Mouse (Mus musculus) kidney, adult 2 months (tissue): ENCODE data around the gene Stra8. TPM values are rescaled to one million over a fixed set of nuclear protein-coding genes. Genes with fewer than 3 reads are reported as not detected.

ENCODE experiments used
- DNase-seq: peaks from one replicate; pipeline ENCODE4 v3.0.0; 2021
- H3K27ac ChIP-seq: fragments of 200-500 bp; 2 replicates; pipeline ENCODE4 v1.5.1; 2012; ENCODE audit warnings: low read depth, low read length, control low read depth, inconsistent platforms; ENCODE audit not compliant: insufficient read depth
- H3K27me3 ChIP-seq: fragments of 200-500 bp; replicated peaks from 2 replicates; pipeline ENCODE4 v1.6.1; 2012; ENCODE audit warnings: mild to moderate bottlenecking, moderate library complexity, low read length, inconsistent platforms; ENCODE audit not compliant: control insufficient read depth, insufficient read depth
- H3K36me3 ChIP-seq: fragments of 200-500 bp; 2 replicates; pipeline ENCODE4 v1.6.1; 2012; ENCODE audit warnings: mild to moderate bottlenecking, moderate library complexity, low read length, inconsistent platforms; ENCODE audit not compliant: control insufficient read depth, insufficient read depth
- H3K4me1 ChIP-seq: fragments of 200-500 bp; 2 replicates; pipeline ENCODE4 v1.6.1; 2011; ENCODE audit warnings: low read length; ENCODE audit not compliant: control insufficient read depth, insufficient read depth
- H3K4me3 ChIP-seq: fragments of 200-500 bp; 2 replicates; pipeline ENCODE4 v1.5.1; 2011; ENCODE audit warnings: mild to moderate bottlenecking, low read depth, low read length, control low read depth; ENCODE audit not compliant: insufficient read depth
- CTCF ChIP-seq: fragments of 200-500 bp; conservative IDR thresholded peaks from 2 replicates; pipeline ENCODE4 v1.5.1; 2011; ENCODE audit warnings: low read depth, mild to moderate bottlenecking, control low read depth, low read length, moderate library complexity, mixed read lengths; ENCODE audit not compliant: insufficient read depth, insufficient read length
- POLR2A ChIP-seq: fragments of 200-500 bp; IDR thresholded peaks from one replicate; pipeline ENCODE4 v1.6.1; 2011; ENCODE audit warnings: low read depth, low read length, control low read depth
- WGBS: fragments of 180-500 bp; shearing (Covaris S2); methylation state at CpG from one replicate; pipeline ENCODE4 v1.1.7; 2018; 5-methylcytosine and 5-hydroxymethylcytosine counted together
- polyA plus RNA-seq: library from polyadenylated mRNA; depleted of rRNA; stranded (reverse); fragments of >200 nt; gene quantifications from 2 replicates; pipeline ENCODE4 v1.2.3, GENCODE M21; 2012

The Stra8 gene
- polyA plus RNA-seq, 1 experiment = not detected

DNA sequence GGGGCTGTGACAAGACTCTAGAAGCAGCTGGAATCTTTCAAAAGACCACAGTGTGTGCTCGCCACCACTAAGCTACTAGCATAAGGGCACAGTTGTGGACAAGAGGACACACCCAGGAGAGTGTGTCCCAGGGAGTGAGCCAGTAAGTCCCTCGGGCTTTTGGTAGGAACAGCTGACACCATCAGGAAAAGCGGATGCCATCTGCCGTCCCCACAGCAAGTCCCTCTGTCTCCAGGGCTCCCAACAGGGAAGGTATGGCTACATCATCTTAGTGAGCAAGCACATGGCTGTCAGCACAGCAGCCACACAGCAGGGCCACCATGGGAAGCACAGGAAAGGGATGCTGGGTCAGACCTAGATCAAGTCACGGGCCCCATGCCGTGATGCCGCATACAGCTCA is 24.4 kb upstream of the Stra8 start:
- Histone ChIP-seq H3K4me3 (no peak overlapping the region), H3K27ac (no peak overlapping the region), H3K4me1 (peaks cover 3% of the 10 kb centered on the region; the same call in 1 of the 2 replicates), H3K36me3 (peaks cover 1% of the 10 kb centered on the region; the same call in 1 of the 2 replicates), H3K27me3 (no peaks in the 10 kb centered on the region)
- no peak for DNase-seq
- WGBS = 90% methylated on average over 7 of the region's 7 CpGs
- no peak for TF ChIP-seq CTCF
- TF ChIP-seq POLR2A = no peak

DNA sequence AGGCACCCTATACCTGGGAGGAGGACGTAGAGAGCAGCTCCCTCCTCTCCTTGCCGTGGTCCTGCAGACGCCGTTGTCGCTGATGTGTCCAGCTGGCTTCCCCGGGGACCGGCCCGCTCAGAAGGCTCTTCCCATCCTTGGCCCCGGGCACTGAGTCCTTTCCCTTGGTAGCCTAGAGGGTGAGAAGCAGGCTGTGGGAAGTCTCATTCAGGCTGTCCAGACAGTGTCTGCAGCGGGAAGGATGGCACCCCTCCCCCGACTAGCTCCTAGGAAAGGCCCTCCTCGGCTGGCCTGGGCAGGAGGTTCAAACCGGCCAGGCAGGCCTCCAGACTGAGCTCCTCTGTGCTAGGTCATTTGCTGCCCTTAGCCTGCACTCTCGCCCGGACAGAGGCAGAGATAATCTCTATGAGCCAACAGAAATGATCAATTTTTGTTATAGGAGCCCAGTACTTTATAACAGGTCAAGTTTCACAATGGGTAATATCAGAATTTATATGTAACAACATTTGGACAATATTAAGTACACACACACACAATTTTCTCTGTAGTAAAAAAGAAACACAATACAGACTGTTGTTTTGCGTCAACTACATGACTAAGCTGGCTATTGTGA is 23.7 kb upstream of the Stra8 start:
- TF ChIP-seq POLR2A (no peak), CTCF (no peak)
- Histone ChIP-seq H3K4me1 (peaks cover 3% of the 10 kb centered on the region; the same call in 1 of the 2 replicates), H3K4me3 (no peak overlapping the region), H3K27me3 (no peaks in the 10 kb centered on the region), H3K27ac (no peak overlapping the region), H3K36me3 (peaks cover 1% of the 10 kb centered on the region; the same call in 1 of the 2 replicates)
- 69% methylated on average over 16 of the region's 16 CpGs for whole genome bisulfite sequencing
- no peak for DNase-seq

DNA sequence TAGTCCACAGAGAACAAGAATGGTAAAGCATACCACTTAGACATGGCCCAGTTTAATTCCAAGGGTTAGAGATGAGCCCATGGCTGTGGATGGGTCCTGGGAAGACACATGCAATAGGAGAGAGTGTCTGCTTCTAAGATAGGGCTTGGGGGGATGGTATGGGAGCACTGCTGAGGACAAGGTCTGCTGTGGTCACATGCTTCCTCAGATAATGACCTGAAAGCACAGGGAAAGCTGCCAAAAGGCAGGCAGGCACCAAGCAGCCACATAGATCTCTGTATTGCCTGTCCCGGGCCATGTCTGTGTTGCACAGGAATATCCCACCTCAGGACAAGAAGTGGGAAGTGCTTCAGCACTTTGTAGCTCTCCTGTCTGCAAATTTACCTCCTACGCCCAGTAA is 20.8 kb upstream of the Stra8 start:
- Histone ChIP-seq H3K4me1 (peaks cover 3% of the 10 kb centered on the region; the same call in 1 of the 2 replicates), H3K4me3 (no peak overlapping the region), H3K27me3 (no peaks in the 10 kb centered on the region), H3K36me3 (peaks cover 3% of the 10 kb centered on the region; the same call in 1 of the 2 replicates), H3K27ac (peak overlapping the region; percentile 64; the same call in 1 of the 2 replicates)
- WGBS = 60% methylated on average over 2 of the region's 2 CpGs
- TF ChIP-seq POLR2A = no peak
- TF ChIP-seq CTCF = no peak
- DNase-seq = peak; percentile 88

DNA sequence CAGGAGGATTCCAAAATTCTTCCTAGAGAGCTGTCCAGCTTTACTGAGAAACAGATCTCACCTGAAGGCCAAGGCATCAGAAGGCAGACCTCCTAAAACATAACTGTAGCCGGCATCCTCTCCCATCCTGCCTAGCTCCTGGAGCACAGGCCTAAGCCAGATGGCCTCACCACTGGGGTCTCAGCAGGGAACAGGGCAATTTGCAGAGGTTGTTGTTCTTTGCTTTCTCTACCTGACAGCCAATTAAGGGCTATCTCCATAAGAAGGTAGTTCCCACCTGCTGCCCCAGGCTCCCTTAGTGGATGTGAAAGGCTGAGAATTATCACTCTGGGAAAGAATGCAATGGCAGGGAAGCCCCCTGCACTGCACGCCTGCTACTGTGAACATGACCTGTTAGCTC is 19.0 kb upstream of the Stra8 start:
- WGBS = 94% methylated on average over 2 of the region's 2 CpGs
- H3K4me3 ChIP-seq = no peak overlapping the region
- peaks cover 1% of the 10 kb centered on the region for H3K36me3 ChIP-seq
- TF ChIP-seq POLR2A (no peak), CTCF (no peak)
- H3K27ac ChIP-seq = no peak overlapping the region
- H3K4me1 ChIP-seq = peaks cover 5% of the 10 kb centered on the region
- DNase-seq = no peak
- no peaks in the 10 kb centered on the region for H3K27me3 ChIP-seq

DNA sequence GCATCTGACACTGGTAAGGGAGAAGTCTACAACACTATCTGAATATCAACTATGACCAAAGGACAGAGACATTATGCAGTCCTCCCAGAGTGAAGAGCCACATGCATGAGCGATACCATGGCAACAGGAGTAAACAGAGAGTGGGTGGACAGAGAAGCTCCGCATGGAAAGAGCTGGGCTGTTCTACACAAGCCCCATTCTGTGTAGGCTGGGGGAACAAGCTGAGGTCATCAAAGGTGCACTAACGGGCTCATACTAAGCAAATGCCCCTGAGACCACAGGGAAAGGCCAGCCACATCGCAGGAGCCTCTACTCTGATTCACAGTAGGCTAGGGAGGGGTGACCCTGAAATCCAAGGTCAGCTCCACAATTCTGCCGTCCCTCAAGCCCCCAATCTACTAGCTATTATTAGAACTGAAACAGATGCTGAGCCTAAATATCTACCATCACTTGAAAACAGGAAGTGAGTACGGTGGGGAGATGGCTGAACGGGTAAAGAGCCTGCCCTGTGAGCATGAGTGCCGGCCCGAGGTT is 18.0 kb upstream of the Stra8 start:
- peaks cover 8% of the 10 kb centered on the region for H3K4me1 ChIP-seq
- H3K27me3 ChIP-seq = no peaks in the 10 kb centered on the region
- no peak for TF ChIP-seq CTCF
- no peak for TF ChIP-seq POLR2A
- no peak overlapping the region for H3K27ac ChIP-seq
- 62% methylated on average over 9 of the region's 9 CpGs for WGBS
- no peak overlapping the region for H3K4me3 ChIP-seq
- no peak for DNase-seq
- peaks cover 1% of the 10 kb centered on the region for H3K36me3 ChIP-seq

DNA sequence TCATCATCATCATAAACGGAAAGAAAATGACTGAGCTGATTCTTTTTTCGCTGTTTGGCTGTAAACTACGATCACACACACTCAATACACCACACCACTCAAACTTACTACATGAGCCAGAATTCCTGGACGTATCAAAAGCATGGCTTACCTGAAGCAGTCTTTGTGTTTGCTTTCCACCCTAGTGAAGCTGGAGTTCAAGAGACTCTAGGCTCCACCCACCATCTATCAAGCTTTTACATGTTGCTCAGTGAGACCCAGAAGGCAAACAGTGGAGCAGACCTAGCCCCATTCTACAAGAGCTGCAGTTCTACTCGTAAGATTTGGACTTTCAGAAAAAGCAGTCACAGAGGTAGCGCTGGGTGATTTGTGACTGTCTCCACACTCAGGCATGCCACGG is 17.4 kb upstream of the Stra8 start:
- 81% methylated on average over 7 of the region's 7 CpGs for WGBS
- peaks cover 14% of the 10 kb centered on the region for H3K4me1 ChIP-seq
- TF ChIP-seq CTCF = no peak
- TF ChIP-seq POLR2A = no peak
- H3K4me3 ChIP-seq = no peak overlapping the region
- peak; percentile 59 for DNase-seq
- no peaks in the 10 kb centered on the region for H3K27me3 ChIP-seq
- H3K36me3 ChIP-seq = peaks cover 1% of the 10 kb centered on the region
- H3K27ac ChIP-seq = no peak overlapping the region

DNA sequence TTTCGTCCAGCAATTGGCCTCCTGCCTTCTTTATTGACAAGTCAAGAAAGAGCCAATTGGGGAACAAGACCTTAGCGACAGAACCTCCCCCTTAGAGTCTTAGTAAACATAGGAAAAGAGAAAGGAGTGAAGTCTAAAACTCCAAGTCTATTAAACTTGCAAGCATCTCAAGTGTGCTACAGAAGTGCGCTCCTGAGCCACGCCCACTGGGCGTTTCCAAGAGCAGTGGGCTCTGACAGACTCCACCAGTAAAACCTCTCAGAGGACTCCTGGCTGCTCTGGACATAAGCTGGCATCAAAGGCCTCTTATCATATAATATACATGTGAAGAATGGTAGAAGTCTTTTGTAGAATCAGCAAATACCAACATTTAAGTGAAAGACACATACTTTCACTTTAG is 16.5 kb upstream of the Stra8 start:
- Histone ChIP-seq H3K4me1 (peaks cover 20% of the 10 kb centered on the region), H3K36me3 (peaks cover 1% of the 10 kb centered on the region), H3K4me3 (no peak overlapping the region), H3K27ac (no peak overlapping the region), H3K27me3 (no peaks in the 10 kb centered on the region)
- DNase-seq = no peak
- TF ChIP-seq POLR2A = no peak
- no peak for TF ChIP-seq CTCF
- WGBS = 60% methylated on average over 5 of the region's 5 CpGs
